Mouse (Mus musculus) small intestine, adult 2 months (tissue): Measurements from ENCODE around the gene Mapk8ip1.

Experiments used
- CTCF ChIP-seq: fragments of 200-500 bp; IDR thresholded peaks from 2 replicates; pipeline ENCODE4 v1.5.1; 2012; ENCODE audit warnings: low read depth, mild to moderate bottlenecking, control low read depth, inconsistent platforms, low read length, moderate library complexity, mixed read lengths; ENCODE audit not compliant: insufficient replicate concordance, insufficient read length; ENCODE audit errors: extremely low read depth
- POLR2A ChIP-seq: fragments of 200-500 bp; IDR thresholded peaks from 2 replicates; pipeline ENCODE4 v1.6.1; 2012; ENCODE audit warnings: low read depth, mild to moderate bottlenecking, control low read depth, inconsistent platforms, low read length, moderate library complexity

- TF ChIP-seq CTCF (no peak), POLR2A (no peak)
Measured at GRCm38 (mm10) chr2:92440432-92440831, 39.4 kb upstream of the Mapk8ip1 start.
